Mouse (Mus musculus): ENCODE measurements around the gene Olfr1532-ps1.
"Not testable (repeated sequence)": the region's sequence is repeated elsewhere in the genome, so short reads cannot be mapped to it uniquely, and the experiment has no call there.

Olfr1532-ps1 gene

DNA sequence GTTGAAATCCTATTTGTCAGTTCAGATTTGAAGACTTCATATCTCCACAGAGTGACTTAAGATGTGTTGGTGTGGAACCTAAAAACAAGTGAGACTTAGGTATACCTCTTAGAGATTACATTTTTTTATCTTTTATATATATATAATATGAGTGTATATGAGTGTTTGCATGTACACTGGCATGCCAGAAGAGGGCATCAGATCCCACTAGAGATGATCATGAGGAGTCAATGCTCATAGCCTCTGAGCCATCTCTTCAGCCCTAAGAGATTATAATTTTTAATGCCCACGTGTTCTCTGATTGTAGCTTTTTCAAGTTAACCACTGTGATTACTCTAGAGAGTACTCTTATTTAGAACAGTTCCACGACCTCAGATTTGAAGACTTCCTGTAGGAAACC is at the start of gene Olfr1532-ps1:
TSS of gene Olfr1532-ps1 (plus strand) at position 326 of the 400 bp plus-strand sequence.
- DNase-seq, result no peak

DNA sequence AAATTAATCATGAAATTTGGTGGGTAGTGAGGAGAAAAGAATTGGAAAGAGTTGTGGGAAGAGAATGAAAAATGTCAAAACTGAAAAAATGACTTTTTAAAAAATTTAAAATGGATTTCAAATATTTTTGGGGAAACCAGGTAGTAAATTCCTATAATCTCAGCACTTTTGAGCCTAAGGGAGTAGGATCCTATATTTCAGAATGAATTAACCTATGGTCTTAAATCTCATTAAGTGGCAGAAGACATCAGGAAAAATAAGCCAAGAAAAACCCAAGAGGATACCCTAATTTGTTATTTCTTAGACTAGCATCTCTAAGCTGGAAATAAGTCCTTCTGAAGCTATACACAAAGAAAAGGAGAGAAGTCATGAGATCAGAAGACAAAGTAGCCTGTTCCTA is 44.9 kb upstream of the Olfr1532-ps1 start, which contains the start of gene Olfr704:
TSS of gene Olfr704 (plus strand) at position 301 of the 400 bp plus-strand sequence.
- no peak for DNase-seq

GRCm38 (mm10) chr7:106876791-106877190 is 31.0 kb upstream of the Olfr1532-ps1 start, which contains the start of gene Olfr705:
Gene Olfr705, minus strand, starts transcription at chr7:106876891.
- no peak for DNase-seq

GRCm38 (mm10) chr7:106888062-106888461 is 19.7 kb upstream of the Olfr1532-ps1 start, which contains the start of gene Olfr706:
Gene Olfr706, minus strand, starts transcription at chr7:106888162.
- DNase-seq, result no peak

GRCm38 (mm10) chr7:106901141-106901540 is 6.7 kb upstream of the Olfr1532-ps1 start, which contains the start of gene Olfr707:
Gene Olfr707, minus strand, starts transcription at chr7:106901241.
- not testable (repeated sequence) for DNase-seq

GRCm38 (mm10) chr7:106920961-106921360 is 13.2 kb downstream of the Olfr1532-ps1 start:
- not testable (repeated sequence) for DNase-seq

DNA sequence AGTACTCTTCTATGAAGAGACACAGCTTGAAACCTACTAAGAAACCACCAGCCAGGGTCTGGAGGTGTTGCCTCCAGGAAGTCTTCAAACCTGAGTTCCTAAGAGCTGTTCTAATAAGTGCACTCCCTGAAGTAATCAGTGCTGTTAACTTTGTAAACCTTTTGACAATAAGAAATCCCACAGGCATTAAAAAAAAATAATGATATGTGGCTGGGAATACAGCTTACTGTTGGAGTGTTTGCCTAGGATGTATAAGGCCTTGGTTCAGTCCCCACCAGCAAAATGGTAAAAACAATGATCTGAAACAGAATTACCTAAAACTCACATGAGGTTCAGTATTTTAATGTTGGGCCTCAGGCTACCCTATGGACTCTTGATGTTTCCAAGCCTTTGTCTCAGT is 24.3 kb downstream of the Olfr1532-ps1 start, which contains the start of gene Olfr709-ps1:
TSS of gene Olfr709-ps1 (minus strand) at position 101 of the 400 bp plus-strand sequence.
- no peak for DNase-seq

DNA sequence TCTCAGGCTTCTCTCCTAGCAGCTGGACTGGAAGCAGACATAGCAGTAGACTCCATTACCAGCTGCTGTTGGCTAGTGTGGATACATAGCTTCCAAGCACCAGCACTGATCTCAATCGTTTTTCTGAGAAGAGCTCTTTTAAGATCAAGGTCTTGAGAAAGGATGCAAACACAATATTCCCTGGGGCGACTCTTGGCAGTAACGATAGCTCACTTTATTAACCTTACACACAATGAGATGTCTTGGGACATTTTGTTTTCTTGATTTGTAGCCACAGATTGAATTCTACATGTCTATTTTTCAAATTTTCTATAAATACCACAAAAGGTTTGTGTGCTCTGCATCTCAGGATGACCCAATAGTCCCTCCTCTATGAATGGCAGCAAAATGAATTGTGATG is 40.4 kb downstream of the Olfr1532-ps1 start, which contains the start of gene Olfr710:
TSS of gene Olfr710 (minus strand) at position 101 of the 400 bp plus-strand sequence.
- DNase-seq, result no peak

DNA sequence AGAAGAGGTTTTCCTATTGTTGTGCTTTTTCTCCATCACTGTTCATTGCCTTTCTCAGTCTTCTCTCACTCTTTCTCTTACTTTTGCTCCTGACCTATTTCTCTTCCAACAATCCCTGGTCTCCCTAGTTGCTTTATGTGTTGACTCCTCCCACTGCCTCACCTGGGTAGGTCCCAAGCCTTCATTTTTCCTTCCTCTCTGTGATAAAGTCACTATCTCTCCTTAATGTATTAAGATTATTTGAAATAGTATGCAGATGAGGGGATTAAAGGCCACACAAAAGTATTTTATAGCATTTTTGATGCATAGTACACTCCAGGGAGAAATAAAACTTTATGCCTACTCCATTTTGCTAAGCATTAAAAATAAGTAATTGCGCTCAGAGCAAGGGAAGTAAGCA is 56.0 kb downstream of the Olfr1532-ps1 start, which contains the start of gene Olfr6:
TSS of gene Olfr6 (minus strand) at position 101 of the 400 bp plus-strand sequence.
- DNase-seq, result no peak
